Mouse (Mus musculus) stomach, postnatal 0 days (tissue): Measurements from ENCODE around the gene Isy1.

Experiments
- CTCF ChIP-seq: IDR thresholded peaks from 2 replicates; pipeline ENCODE4 v1.5.1; 2016; ENCODE audit warnings: antibody characterized with exemption, low read depth, mild to moderate bottlenecking, moderate library complexity
- EP300 ChIP-seq: optimal IDR thresholded peaks from 2 replicates; pipeline ENCODE3; 2016; ENCODE audit warnings: antibody characterized with exemption

DNA sequence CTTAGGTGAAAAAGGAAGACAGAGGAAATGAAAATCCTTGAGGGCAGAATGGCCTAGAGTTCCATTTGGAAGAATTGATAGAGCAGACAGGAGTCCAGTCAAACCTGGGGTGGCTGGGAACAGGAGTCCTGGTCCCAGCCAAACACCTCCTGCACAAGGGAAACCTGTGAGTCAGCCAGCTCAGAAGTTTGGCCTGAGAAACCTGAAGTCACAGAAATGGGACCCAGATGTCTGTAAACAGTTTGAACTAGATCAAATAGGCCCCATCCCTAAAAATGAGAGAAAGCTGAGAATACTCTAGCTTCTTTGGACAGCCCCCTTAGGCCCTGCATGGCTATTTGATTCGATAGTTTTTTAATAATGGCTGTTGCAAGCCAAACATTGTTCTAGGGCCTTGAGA lies 25.9 kb downstream of the Isy1 start:
- TF ChIP-seq CTCF (no peak), EP300 (no peak)
